Mouse (Mus musculus) G1E (cell line): ENCODE data around the gene Siglec1.

Experiments used
- CTCF ChIP-seq: IDR thresholded peaks from 2 replicates; pipeline ENCODE4 v1.5.1; 2012; ENCODE audit warnings: low read depth, low read length, inconsistent platforms, mixed read lengths
- TAL1 ChIP-seq: conservative IDR thresholded peaks from 2 replicates; pipeline ENCODE4 v1.6.1; 2012; ENCODE audit warnings: low read depth, low read length, inconsistent platforms, mixed read lengths

- no peak for TF ChIP-seq CTCF
- TF ChIP-seq TAL1: no peak
Observed at GRCm38 (mm10) chr2:131088581-131088980, 2.0 kb upstream of the Siglec1 start.
